Mouse (Mus musculus): ENCODE measurements around the gene Dtnb. TPM values are rescaled to one million over a fixed set of nuclear protein-coding genes. Genes with fewer than 3 reads are reported as not detected.

Dtnb gene
- total RNA-seq, 2 experiments from 2014 or later: 1.4 to 5.6 TPM

Small RNA genes within 50 kb of the gene (microRNA-seq; reads per million reads assigned to microRNA genes)
- gene Gm26050: not detected

Other genes starting within 250 kb of the Dtnb start
- 10 to 100 TPM; 24.0 to 30.5 TPM for gene Kif3c, start 207.2 kb upstream of the Dtnb start, total RNA-seq (2021)
- gene Asxl2, start 145.5 kb upstream of the Dtnb start, total RNA-seq (2021): 10 to 100 TPM; 15.2 to 17.1 TPM
- gene Dnmt3a, start 233.6 kb downstream of the Dtnb start, total RNA-seq (2021): 10 to 100 TPM; 54.6 to 62.0 TPM